Mouse (Mus musculus) embryonic facial prominence, embryonic 11.5 days (tissue): ENCODE measurements around the gene Cdip1. TPM values are rescaled to one million over a fixed set of nuclear protein-coding genes. Genes with fewer than 3 reads are reported as not detected.

ENCODE experiments used
- ATAC-seq: fragments of 200-750 bp; cut with Nextera tagmentation; replicated peaks from 2 replicates; pipeline ENCODE4 v1.8.0; 2017; ENCODE audit warnings: low read depth; ENCODE audit not compliant: insufficient number of reproducible peaks, low FRiP score, low TSS enrichment
- DNase-seq: peaks from one replicate; pipeline ENCODE4 v3.0.0-alpha.2; 2015; ENCODE audit warnings: low spot score
- H3K27ac ChIP-seq: fragments of 300-500 bp; sonication (generic); replicated peaks from 2 replicates; pipeline ENCODE4 v1.5.1; 2014; ENCODE audit warnings: mild to moderate bottlenecking, low read depth, low read length, control low read depth
- H3K27me3 ChIP-seq: fragments of 300-500 bp; sonication (generic); 2 replicates; pipeline ENCODE4 v1.6.1; 2014; ENCODE audit warnings: mild to moderate bottlenecking, low read length, moderate library complexity, mixed read lengths; ENCODE audit not compliant: control insufficient read depth, insufficient read depth
- H3K36me3 ChIP-seq: fragments of 300-500 bp; sonication (generic); replicated peaks from 2 replicates; pipeline ENCODE4 v1.6.1; 2014; ENCODE audit warnings: low read depth, mild to moderate bottlenecking, low read length, moderate library complexity, mixed read lengths; ENCODE audit not compliant: control insufficient read depth, insufficient read depth
- H3K4me1 ChIP-seq: fragments of 300-500 bp; sonication (generic); 2 replicates; pipeline ENCODE4 v1.6.1; 2014; ENCODE audit warnings: low read length, mixed read lengths; ENCODE audit not compliant: control insufficient read depth, insufficient read depth
- H3K4me2 ChIP-seq: fragments of 300-500 bp; sonication (generic); 2 replicates; pipeline ENCODE4 v1.6.1; 2014; ENCODE audit warnings: low read depth, mild to moderate bottlenecking, control low read depth, low read length, moderate library complexity
- H3K4me3 ChIP-seq: fragments of 300-500 bp; sonication (generic); 2 replicates; pipeline ENCODE4 v1.5.1; 2014; ENCODE audit warnings: low read depth, low read length, control low read depth
- H3K9ac ChIP-seq: fragments of 300-500 bp; sonication (generic); replicated peaks from 2 replicates; pipeline ENCODE4 v1.6.1; 2014; ENCODE audit warnings: mild to moderate bottlenecking, control low read depth, low read length
- H3K9me3 ChIP-seq: fragments of 300-500 bp; sonication (generic); replicated peaks from 2 replicates; pipeline ENCODE4 v1.6.1; 2016; ENCODE audit warnings: mild to moderate bottlenecking, low read length, inconsistent platforms, mixed read lengths; ENCODE audit not compliant: control insufficient read depth
- WGBS: fragments of 180-500 bp; shearing (Covaris S2); extraction: QIAGEN DNeasy Blood & Tissue Kit; methylation state at CpG from one replicate; pipeline ENCODE4 v1.1.7; 2014; 5-methylcytosine and 5-hydroxymethylcytosine counted together
- polyA plus RNA-seq: library from polyadenylated mRNA; unstranded; fragments of >200 nt; fragmentation: Nextera tagmentation; extraction: Ambion mirVana; gene quantifications from 2 replicates; pipeline ENCODE4 v1.2.1, GENCODE M21; 2014

Gene Cdip1
- polyA plus RNA-seq, 1 experiment from 2014 or later = 76.1 TPM

DNA sequence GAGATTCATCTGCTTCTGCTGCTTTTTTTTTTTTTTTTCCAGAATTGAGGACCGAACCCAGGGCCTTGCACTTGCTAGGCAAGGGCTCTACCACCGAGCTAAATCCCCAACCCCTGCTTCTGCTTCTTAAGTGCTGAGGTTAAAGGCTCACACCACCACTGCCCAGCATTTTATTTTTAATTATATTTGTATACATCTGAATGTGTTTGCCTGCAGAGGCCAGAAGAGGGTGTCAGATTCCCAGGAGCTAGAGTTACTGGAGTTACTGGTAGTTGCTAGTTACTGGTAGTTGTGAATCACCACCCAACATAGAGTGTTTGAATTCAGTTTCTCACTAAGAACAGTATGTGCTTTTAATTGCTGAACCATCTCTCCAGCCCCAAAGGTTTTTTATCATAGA, 50.1 kb downstream of the Cdip1 start:
- no peak overlapping the region for H3K4me2 ChIP-seq
- H3K4me1 ChIP-seq = no peaks in the 10 kb centered on the region
- no peaks in the 10 kb centered on the region for H3K36me3 ChIP-seq
- no peak overlapping the region for H3K9ac ChIP-seq
- 98% methylated on average over 2 of the region's 2 CpGs for WGBS
- no peak for ATAC-seq
- DNase-seq = no peak
- H3K9me3 ChIP-seq = no peaks in the 10 kb centered on the region
- no peak overlapping the region for H3K27ac ChIP-seq
- no peaks in the 10 kb centered on the region for H3K27me3 ChIP-seq
- H3K4me3 ChIP-seq = no peak overlapping the region

DNA sequence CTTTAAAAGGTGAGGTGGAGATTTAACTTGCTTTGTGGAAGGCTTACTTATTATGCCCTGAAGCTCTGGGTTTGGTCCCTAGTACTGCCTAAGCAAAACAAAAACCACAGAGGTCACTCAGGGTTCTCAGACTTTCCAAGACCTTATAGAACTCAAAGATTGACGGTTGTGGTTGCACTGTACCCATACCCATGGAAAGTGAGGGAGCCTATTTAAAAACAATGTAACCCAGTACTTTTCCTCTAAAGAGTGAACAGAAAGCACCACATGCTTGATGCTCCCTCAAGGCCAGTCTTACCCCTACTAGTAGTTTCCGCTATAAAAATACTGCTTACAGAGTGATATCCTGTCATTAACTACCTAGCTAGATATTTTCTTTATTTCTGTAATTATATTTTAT, 53.8 kb downstream of the Cdip1 start:
- 83% methylated on average over 2 of the region's 2 CpGs for WGBS
- ATAC-seq (no peak), DNase-seq (no peak)
- H3K36me3 ChIP-seq = no peaks in the 10 kb centered on the region
- no peaks in the 10 kb centered on the region for H3K27me3 ChIP-seq
- H3K4me1 ChIP-seq = no peaks in the 10 kb centered on the region
- no peak overlapping the region for H3K4me2 ChIP-seq
- no peaks in the 10 kb centered on the region for H3K9me3 ChIP-seq
- H3K27ac ChIP-seq = no peak overlapping the region
- no peak overlapping the region for H3K4me3 ChIP-seq
- H3K9ac ChIP-seq = no peak overlapping the region

DNA sequence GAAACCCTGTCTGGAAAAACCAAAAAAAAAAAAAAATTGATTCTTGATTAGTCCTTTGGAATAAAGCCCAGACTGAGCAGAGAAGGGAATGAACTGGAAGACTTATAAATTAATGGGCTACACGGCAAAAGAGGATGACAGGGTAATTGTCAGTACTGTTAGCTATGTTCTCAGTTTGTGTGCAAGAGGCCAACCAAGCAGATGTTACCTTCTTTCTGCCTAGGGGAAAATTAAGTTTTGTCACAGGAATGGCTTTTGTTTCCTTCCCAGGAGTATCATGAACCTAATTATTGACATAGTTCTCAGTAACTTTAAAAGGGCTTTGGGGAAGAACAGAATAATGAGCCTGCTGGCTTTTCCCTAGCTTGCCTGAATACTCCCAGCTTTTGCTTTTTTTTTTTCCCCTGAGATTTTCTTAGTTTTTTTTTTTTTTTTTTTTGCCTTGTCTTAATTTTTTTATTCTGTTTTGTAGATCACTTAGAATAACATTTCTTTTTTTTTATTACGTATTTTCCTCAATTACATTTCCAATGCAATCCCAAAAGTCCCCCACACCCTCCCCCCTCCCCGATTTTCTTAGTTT, 59.2 kb downstream of the Cdip1 start:
- no peaks in the 10 kb centered on the region for H3K36me3 ChIP-seq
- 82% methylated on average over 3 of the region's 3 CpGs for WGBS
- no peak for DNase-seq
- H3K27ac ChIP-seq = no peak overlapping the region
- H3K4me2 ChIP-seq = no peak overlapping the region
- H3K4me1 ChIP-seq = no peaks in the 10 kb centered on the region
- H3K9ac ChIP-seq = no peak overlapping the region
- ATAC-seq = no peak
- no peaks in the 10 kb centered on the region for H3K27me3 ChIP-seq
- no peak overlapping the region for H3K4me3 ChIP-seq
- H3K9me3 ChIP-seq = no peaks in the 10 kb centered on the region

DNA sequence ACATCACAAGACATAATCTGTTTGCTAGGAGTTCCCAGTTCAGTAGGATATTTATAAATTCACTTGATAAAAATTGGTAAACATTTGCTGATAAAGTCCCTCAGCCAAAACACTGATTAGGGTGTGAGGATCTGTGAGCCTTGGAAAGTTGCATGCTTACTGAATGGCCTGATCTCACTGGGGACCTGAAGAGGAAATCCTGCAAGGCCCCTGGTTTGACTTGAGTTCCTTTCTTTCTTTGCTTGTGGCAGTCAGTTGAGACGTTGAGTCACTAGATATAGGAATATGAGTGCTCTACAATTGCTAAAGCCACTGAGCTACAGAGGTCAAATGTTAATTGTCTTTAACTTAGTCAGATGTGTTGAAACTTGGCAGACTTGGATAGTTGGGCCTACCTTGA, 62.1 kb downstream of the Cdip1 start:
- H3K4me2 ChIP-seq = peak overlapping the region; percentile 4; the same call in 1 of the 2 replicates
- no peaks in the 10 kb centered on the region for H3K9me3 ChIP-seq
- WGBS = 33% methylated on average over 1 of the region's 1 CpGs

GRCm38 (mm10) chr16:4727526-4727925, 62.6 kb downstream of the Cdip1 start:
- no peaks in the 10 kb centered on the region for H3K36me3 ChIP-seq
- no peak overlapping the region for H3K9ac ChIP-seq
- 91% methylated on average over 1 of the region's 1 CpGs for WGBS
- H3K9me3 ChIP-seq = no peaks in the 10 kb centered on the region
- DNase-seq = no peak
- H3K4me2 ChIP-seq = 0 out of 2 replicates have a peak overlapping the region, but pooled peaks have one; percentile 4
- peak overlapping the region; percentile 57; the same call in 1 of the 2 replicates for H3K4me3 ChIP-seq
- H3K27me3 ChIP-seq = no peaks in the 10 kb centered on the region
- H3K4me1 ChIP-seq = no peaks in the 10 kb centered on the region
- H3K27ac ChIP-seq = no peak overlapping the region
- ATAC-seq = no peak

More for the DNA sequence above, 62.1 kb downstream of the Cdip1 start:
- Histone ChIP-seq H3K27me3 (no peaks in the 10 kb centered on the region), H3K36me3 (no peaks in the 10 kb centered on the region), H3K4me1 (no peaks in the 10 kb centered on the region), H3K4me3 (no peak overlapping the region), H3K27ac (no peak overlapping the region), H3K9ac (no peak overlapping the region)
- DNase-seq (no peak), ATAC-seq (no peak)

DNA sequence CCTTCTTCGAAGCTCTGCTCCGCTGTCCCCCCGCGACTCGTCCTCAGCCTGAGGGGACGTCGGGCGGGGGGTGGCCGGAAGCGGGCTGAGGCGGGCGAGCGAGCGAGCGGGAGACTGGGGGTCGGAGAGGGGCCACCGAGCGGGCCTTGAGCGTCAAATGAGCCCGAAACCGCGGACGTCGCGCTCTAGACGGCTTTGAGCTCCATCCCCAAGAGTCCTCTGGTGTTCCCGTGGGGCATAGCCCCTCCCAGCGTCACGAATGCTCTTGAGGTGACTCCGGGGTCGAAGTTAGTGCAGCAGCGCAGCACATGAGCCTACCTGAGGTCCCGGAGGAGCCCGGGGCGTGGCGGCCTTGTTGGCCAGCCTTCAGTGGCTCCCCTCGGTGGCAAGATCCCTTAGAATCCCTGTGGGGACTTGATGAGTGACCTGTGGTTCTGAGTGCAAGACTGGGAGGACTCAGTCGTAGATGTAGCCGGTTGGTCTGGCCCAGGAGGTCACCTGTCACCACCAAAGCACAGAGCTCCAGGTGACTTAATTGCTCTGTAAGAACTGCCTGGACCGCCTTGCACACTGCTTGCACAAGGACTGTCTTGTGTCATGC, 63.5 kb downstream of the Cdip1 start:
- DNase-seq (no peak), ATAC-seq (peak; percentile 36; the same call in 1 of the 2 replicates)
- WGBS = under 1% methylated on average over 40 of the region's 40 CpGs
- no peaks in the 10 kb centered on the region for H3K27me3 ChIP-seq
- no peaks in the 10 kb centered on the region for H3K4me1 ChIP-seq
- peak overlapping the region; percentile 57 for H3K4me3 ChIP-seq
- H3K9ac ChIP-seq = peak overlapping the region; percentile 82
- no peaks in the 10 kb centered on the region for H3K9me3 ChIP-seq
- H3K36me3 ChIP-seq = no peaks in the 10 kb centered on the region
- peak overlapping the region; percentile 56 for H3K27ac ChIP-seq
- H3K4me2 ChIP-seq = peak overlapping the region; percentile 84

- Histone ChIP-seq H3K9ac (peak within 1 kb of the TSS; percentile 82), H3K4me2 (peak within 1 kb of the TSS; percentile 84), H3K27me3 (no peaks in the 10 kb centered on the region), H3K36me3 (no peaks in the 10 kb centered on the region), H3K9me3 (no peaks in the 10 kb centered on the region), H3K4me3 (peak within 1 kb of the TSS; percentile 57), H3K27ac (peak within 1 kb of the TSS; percentile 56), H3K4me1 (no peaks in the 10 kb centered on the region)
- ATAC-seq (peak; percentile 90), DNase-seq (peak; percentile 94)
- 5% methylated on average over 35 of the region's 35 CpGs for WGBS
Measured at GRCm38 (mm10) chr16:4725780-4726527, 64.1 kb downstream of the Cdip1 start, which contains the start of gene Hmox2. TSS of gene Hmox2 (plus strand) at chr16:4726361.

- H3K4me1 ChIP-seq = no peaks in the 10 kb centered on the region
- H3K27ac ChIP-seq = no peak overlapping the region
- DNase-seq (no peak), ATAC-seq (no peak)
- H3K4me3 ChIP-seq = no peak overlapping the region
- no peaks in the 10 kb centered on the region for H3K27me3 ChIP-seq
- no peaks in the 10 kb centered on the region for H3K9me3 ChIP-seq
- H3K9ac ChIP-seq = no peak overlapping the region
- 75% methylated on average over 4 of the region's 4 CpGs for WGBS
- H3K36me3 ChIP-seq = no peaks in the 10 kb centered on the region
- H3K4me2 ChIP-seq = no peak overlapping the region
Measured at GRCm38 (mm10) chr16:4725266-4725665, 64.8 kb downstream of the Cdip1 start.
